Mouse (Mus musculus): ENCODE measurements around the gene Wdr45. TPM values are rescaled to one million over a fixed set of nuclear protein-coding genes. Genes with fewer than 3 reads are reported as not detected.

Gene Wdr45
- polyA plus RNA-seq, 1 experiment from 2014 or later: 24.0 TPM

DNA sequence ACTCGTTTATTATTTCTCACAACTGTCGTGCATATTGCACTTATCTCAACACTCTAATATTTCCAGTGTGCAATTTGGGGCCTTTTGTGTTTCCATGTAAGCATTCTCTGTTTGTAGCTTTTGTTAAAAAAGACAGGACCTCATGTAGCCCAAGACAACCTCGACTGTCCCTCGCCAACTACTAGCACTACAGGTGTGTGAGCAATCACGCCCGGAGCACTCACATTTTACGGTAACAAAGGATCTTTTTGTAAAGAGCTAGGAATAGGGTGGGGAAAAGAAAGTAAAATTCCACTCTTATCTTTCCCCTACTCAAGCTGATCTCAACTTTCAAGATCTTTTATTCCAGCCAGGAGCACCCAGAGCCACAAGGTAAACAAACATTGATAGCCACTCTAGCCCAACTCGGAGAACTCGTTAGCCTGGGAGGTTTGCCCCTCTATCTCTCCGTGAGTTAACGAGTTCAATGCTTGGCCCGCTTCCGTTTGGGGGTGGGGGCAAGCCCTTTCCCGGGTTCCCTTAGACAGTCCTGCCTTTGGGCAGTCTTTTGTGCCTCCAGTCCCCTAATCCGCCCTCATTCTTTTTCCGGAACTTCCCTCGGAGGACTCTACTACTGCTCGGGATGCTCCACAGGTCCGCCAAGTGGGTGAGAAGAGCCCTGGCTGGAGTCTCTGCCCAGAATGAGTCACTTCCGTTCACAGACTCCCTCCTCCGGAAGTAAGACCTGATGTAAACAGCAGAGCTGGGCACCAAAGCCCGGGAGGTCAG lies 7.6 kb downstream of the Wdr45 start, which contains the start of gene Gm45208:
Gm45208 (plus strand) TSS at position 732 of the 768 bp plus-strand sequence.
- peaks cover 19% of the 10 kb centered on the region for H3K36me3 ChIP-seq (ENCODE audit: control insufficient read depth, insufficient read depth, low read length)
- H3K27ac ChIP-seq (replicated peaks in 1 of 2; ENCODE audit: control insufficient read depth in 1 of 2, insufficient read depth in 1 of 2, low read depth in 2 of 2, low read length in 2 of 2): peak within 1 kb of the TSS; percentile 84 to 96
- H3K9me3 ChIP-seq (ENCODE audit: control insufficient read depth, low read length): no peaks in the 10 kb centered on the region
- no peaks in the 10 kb centered on the region for H3K4me1 ChIP-seq (ENCODE audit: control insufficient read depth in 2 of 2, insufficient read depth in 2 of 2, low read length in 2 of 2)
- H3K4me2 ChIP-seq (ENCODE audit: low read length): peak within 1 kb of the TSS; percentile 73
- H3K9ac ChIP-seq (ENCODE audit: low read length): peak within 1 kb of the TSS; percentile 67
- peak; percentile 77; the same call in 1 of the 2 replicates for ATAC-seq (ENCODE audit: insufficient number of reproducible peaks, insufficient read depth, low FRiP score, low read depth)
- H3K4me3 ChIP-seq (ENCODE audit: control insufficient read depth in 1 of 2, insufficient read depth in 1 of 2, low read depth in 1 of 2, low read length in 2 of 2): peak within 1 kb of the TSS; percentile 46 to 74
- no peaks in the 10 kb centered on the region for H3K27me3 ChIP-seq (ENCODE audit: control insufficient read depth, insufficient read depth, low read length)
- WGBS: 20% methylated on average over 22 of the region's 22 CpGs

DNA sequence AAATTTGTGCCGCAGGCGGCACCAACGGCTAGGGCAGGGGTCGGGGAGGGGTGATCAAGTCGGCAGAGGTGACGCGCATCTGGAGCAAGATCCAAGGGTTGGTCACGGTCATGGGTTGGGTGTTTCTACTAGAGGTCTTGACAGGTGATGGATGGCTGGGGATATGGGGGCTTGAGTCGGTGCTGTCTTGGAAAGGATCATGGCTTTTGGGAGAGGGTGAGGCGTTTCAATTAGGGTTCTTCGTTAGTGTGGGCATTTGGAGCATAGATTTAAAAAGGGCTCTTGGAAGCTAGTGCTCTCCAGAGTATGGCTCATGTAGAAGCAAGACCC lies 8.1 kb downstream of the Wdr45 start:
- Histone ChIP-seq H3K9me3 (ENCODE audit: control insufficient read depth, low read length) (no peaks in the 10 kb centered on the region), H3K27me3 (ENCODE audit: control insufficient read depth, insufficient read depth, low read length) (no peaks in the 10 kb centered on the region), H3K36me3 (ENCODE audit: control insufficient read depth, insufficient read depth, low read length) (peaks cover 25% of the 10 kb centered on the region), H3K27ac (replicated peaks in 1 of 2; ENCODE audit: control insufficient read depth in 1 of 2, insufficient read depth in 1 of 2, low read depth in 2 of 2, low read length in 2 of 2) (peak overlapping the region in 1 of 2 experiments; percentile 84; a peak in 2 of 4 replicates), H3K4me2 (ENCODE audit: low read length) (peak overlapping the region; percentile 73), H3K4me3 (ENCODE audit: control insufficient read depth in 1 of 2, insufficient read depth in 1 of 2, low read depth in 1 of 2, low read length in 2 of 2) (peak overlapping the region; percentile 46 to 74), H3K4me1 (ENCODE audit: control insufficient read depth in 2 of 2, insufficient read depth in 2 of 2, low read length in 2 of 2) (no peaks in the 10 kb centered on the region), H3K9ac (ENCODE audit: low read length) (peak overlapping the region; percentile 67)
- 23% methylated on average over 11 of the region's 11 CpGs for WGBS
- ATAC-seq (ENCODE audit: insufficient number of reproducible peaks, insufficient read depth, low FRiP score, low read depth): no peak; the same call in 1 of the 2 replicates

DNA sequence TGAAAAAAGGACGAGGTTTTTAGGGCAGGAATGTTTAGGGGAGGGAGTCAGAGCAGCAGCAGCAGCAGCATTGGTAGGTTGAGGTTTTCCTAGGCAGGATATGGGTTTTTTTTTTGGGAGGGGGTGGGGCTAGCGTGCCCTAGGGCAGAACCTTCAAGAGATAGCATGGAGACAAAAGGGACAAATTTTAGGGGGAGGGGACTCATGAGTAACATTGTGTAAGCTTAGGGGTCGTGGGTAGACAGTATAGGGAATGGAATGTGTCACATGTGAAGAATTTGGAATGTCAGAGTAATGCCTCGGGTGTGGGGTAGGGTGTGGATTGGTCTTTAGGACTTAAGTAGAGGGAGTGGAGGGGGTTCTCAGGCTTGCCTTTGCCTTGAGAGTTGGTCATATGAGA lies 8.6 kb downstream of the Wdr45 start:
- Histone ChIP-seq H3K27ac (replicated peaks in 1 of 2; ENCODE audit: control insufficient read depth in 1 of 2, insufficient read depth in 1 of 2, low read depth in 2 of 2, low read length in 2 of 2) (no peak overlapping the region), H3K27me3 (ENCODE audit: control insufficient read depth, insufficient read depth, low read length) (no peaks in the 10 kb centered on the region), H3K4me2 (ENCODE audit: low read length) (peak overlapping the region; percentile 73), H3K4me1 (ENCODE audit: control insufficient read depth in 2 of 2, insufficient read depth in 2 of 2, low read length in 2 of 2) (no peaks in the 10 kb centered on the region), H3K9me3 (ENCODE audit: control insufficient read depth, low read length) (no peaks in the 10 kb centered on the region), H3K9ac (ENCODE audit: low read length) (peak overlapping the region; percentile 67), H3K36me3 (ENCODE audit: control insufficient read depth, insufficient read depth, low read length) (peaks cover 27% of the 10 kb centered on the region), H3K4me3 (ENCODE audit: control insufficient read depth in 1 of 2, insufficient read depth in 1 of 2, low read depth in 1 of 2, low read length in 2 of 2) (peak overlapping the region; percentile 46 to 74)
- no peak for ATAC-seq (ENCODE audit: insufficient number of reproducible peaks, insufficient read depth, low FRiP score, low read depth)
- WGBS: 20% methylated on average over 4 of the region's 4 CpGs

DNA sequence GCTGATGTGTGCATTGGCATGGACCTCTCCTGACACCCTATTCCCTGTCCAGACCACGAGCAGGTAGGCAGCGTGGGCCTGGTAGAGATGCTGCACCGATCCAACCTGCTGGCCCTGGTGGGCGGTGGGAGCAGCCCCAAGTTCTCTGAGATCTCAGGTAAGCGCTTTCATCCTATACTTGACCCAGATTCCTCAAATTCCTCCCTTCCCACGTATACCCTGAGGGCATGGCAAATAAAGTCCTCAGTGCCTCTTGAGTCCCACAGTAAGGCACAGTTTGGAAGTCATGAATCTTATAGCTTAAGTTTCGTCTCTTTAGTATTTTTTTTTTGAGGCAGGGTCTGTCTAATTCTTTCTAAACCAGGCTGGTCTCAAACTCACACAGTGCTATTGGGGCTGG lies 10.0 kb downstream of the Wdr45 start:
- Histone ChIP-seq H3K4me3 (ENCODE audit: control insufficient read depth in 1 of 2, insufficient read depth in 1 of 2, low read depth in 1 of 2, low read length in 2 of 2) (no peak overlapping the region), H3K9ac (ENCODE audit: low read length) (no peak overlapping the region), H3K4me1 (ENCODE audit: control insufficient read depth in 2 of 2, insufficient read depth in 2 of 2, low read length in 2 of 2) (no peaks in the 10 kb centered on the region), H3K27me3 (ENCODE audit: control insufficient read depth, insufficient read depth, low read length) (no peaks in the 10 kb centered on the region), H3K36me3 (ENCODE audit: control insufficient read depth, insufficient read depth, low read length) (peaks cover 27% of the 10 kb centered on the region), H3K4me2 (ENCODE audit: low read length) (no peak overlapping the region), H3K27ac (replicated peaks in 1 of 2; ENCODE audit: control insufficient read depth in 1 of 2, insufficient read depth in 1 of 2, low read depth in 2 of 2, low read length in 2 of 2) (no peak overlapping the region), H3K9me3 (ENCODE audit: control insufficient read depth, low read length) (no peaks in the 10 kb centered on the region)
- no peak for ATAC-seq (ENCODE audit: insufficient number of reproducible peaks, insufficient read depth, low FRiP score, low read depth)
- WGBS: 78% methylated on average over 7 of the region's 7 CpGs

DNA sequence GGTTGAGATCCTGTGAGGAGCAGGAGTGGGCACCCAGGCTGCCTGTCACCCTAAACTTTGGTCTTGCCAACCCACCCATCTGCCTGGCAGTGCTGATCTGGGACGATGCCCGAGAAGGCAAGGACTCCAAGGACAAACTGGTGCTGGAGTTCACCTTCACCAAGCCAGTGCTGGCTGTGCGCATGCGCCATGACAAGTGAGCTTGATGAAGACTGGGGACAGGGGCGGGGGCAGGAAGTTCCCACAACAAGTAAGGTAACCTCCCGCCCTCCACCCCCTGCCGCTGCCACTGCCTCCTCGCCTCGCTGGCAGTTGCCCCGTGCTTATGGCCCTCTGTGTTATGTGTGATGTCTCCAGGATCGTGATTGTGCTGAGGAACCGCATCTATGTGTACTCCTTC lies 11.7 kb downstream of the Wdr45 start:
- H3K4me3 ChIP-seq (ENCODE audit: control insufficient read depth in 1 of 2, insufficient read depth in 1 of 2, low read depth in 1 of 2, low read length in 2 of 2): no peak overlapping the region
- H3K9me3 ChIP-seq (ENCODE audit: control insufficient read depth, low read length): no peaks in the 10 kb centered on the region
- H3K4me2 ChIP-seq (ENCODE audit: low read length): no peak overlapping the region
- H3K27ac ChIP-seq (replicated peaks in 1 of 2; ENCODE audit: control insufficient read depth in 1 of 2, insufficient read depth in 1 of 2, low read depth in 2 of 2, low read length in 2 of 2): no peak overlapping the region
- H3K36me3 ChIP-seq (ENCODE audit: control insufficient read depth, insufficient read depth, low read length): peaks cover 27% of the 10 kb centered on the region
- no peaks in the 10 kb centered on the region for H3K4me1 ChIP-seq (ENCODE audit: control insufficient read depth in 2 of 2, insufficient read depth in 2 of 2, low read length in 2 of 2)
- 79% methylated on average over 10 of the region's 12 CpGs for WGBS
- ATAC-seq (ENCODE audit: insufficient number of reproducible peaks, insufficient read depth, low FRiP score, low read depth): no peak
- no peak overlapping the region for H3K9ac ChIP-seq (ENCODE audit: low read length)
- H3K27me3 ChIP-seq (ENCODE audit: control insufficient read depth, insufficient read depth, low read length): no peaks in the 10 kb centered on the region

DNA sequence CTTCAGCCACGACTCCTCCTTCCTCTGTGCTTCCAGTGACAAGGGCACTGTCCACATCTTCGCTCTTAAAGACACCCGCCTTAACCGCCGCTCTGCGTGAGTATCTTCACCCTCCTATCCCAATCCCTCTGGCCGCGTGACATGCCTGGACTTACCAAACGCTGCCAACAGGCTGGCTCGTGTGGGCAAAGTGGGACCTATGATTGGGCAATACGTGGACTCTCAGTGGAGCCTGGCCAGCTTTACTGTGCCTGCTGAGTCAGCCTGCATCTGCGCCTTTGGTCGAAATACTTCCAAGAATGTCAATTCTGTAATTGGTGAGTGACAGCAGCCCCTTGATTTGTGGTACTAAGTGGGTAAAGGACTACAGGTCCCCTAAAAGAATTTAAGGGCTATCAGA lies 13.0 kb downstream of the Wdr45 start:
- no peak overlapping the region for H3K4me3 ChIP-seq (ENCODE audit: control insufficient read depth in 1 of 2, insufficient read depth in 1 of 2, low read depth in 1 of 2, low read length in 2 of 2)
- WGBS: 90% methylated on average over 13 of the region's 13 CpGs
- no peaks in the 10 kb centered on the region for H3K9me3 ChIP-seq (ENCODE audit: control insufficient read depth, low read length)
- no peaks in the 10 kb centered on the region for H3K4me1 ChIP-seq (ENCODE audit: control insufficient read depth in 2 of 2, insufficient read depth in 2 of 2, low read length in 2 of 2)
- peaks cover 27% of the 10 kb centered on the region for H3K36me3 ChIP-seq (ENCODE audit: control insufficient read depth, insufficient read depth, low read length)
- H3K27ac ChIP-seq (replicated peaks in 1 of 2; ENCODE audit: control insufficient read depth in 1 of 2, insufficient read depth in 1 of 2, low read depth in 2 of 2, low read length in 2 of 2): no peak overlapping the region
- no peaks in the 10 kb centered on the region for H3K27me3 ChIP-seq (ENCODE audit: control insufficient read depth, insufficient read depth, low read length)
- no peak overlapping the region for H3K4me2 ChIP-seq (ENCODE audit: low read length)
- H3K9ac ChIP-seq (ENCODE audit: low read length): no peak overlapping the region
- ATAC-seq (ENCODE audit: insufficient number of reproducible peaks, insufficient read depth, low FRiP score, low read depth): no peak

DNA sequence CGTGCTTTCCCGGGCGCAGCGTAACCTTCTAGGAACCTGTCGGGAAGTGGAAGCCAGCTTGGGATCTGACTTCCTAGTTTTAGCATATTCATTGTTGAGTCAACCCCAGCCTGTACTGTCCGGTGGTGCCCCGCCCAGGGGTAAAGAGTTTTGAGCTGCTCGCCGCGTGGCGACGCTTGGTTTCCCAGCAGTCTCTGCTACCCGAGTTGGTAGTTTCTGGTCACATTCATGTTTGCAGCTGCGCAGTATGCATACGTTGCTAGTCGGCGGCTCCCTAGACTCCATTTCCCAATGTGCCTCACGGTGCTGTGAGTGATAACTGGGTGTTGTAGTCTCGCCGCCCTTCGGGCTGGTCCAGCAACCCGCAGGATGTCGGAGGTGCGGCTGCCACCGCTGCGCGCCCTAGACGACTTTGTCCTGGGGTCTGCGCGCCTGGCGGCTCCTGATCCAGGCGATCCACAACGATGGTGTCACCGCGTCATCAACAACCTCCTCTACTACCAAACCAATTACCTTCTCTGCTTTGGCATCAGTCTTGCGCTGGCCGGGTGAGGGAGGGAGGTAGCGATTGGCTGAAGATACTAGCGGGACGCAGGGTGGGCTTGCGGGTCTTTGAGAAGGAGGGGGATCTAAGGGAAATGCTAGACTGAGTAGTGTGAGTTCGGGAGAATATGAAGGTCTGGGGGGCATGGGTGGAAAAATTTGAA lies 14.2 kb downstream of the Wdr45 start, which contains the start of gene Praf2:
Praf2 (plus strand) TSS at position 225 of the 707 bp plus-strand sequence.
- Histone ChIP-seq H3K9me3 (ENCODE audit: control insufficient read depth, low read length) (no peaks in the 10 kb centered on the region), H3K27me3 (ENCODE audit: control insufficient read depth, insufficient read depth, low read length) (no peaks in the 10 kb centered on the region), H3K4me3 (ENCODE audit: control insufficient read depth in 1 of 2, insufficient read depth in 1 of 2, low read depth in 1 of 2, low read length in 2 of 2) (peak within 1 kb of the TSS; percentile 48 to 83), H3K9ac (ENCODE audit: low read length) (peak within 1 kb of the TSS; percentile 50), H3K4me1 (ENCODE audit: control insufficient read depth in 2 of 2, insufficient read depth in 2 of 2, low read length in 2 of 2) (no peaks in the 10 kb centered on the region), H3K36me3 (ENCODE audit: control insufficient read depth, insufficient read depth, low read length) (peaks cover 27% of the 10 kb centered on the region), H3K4me2 (ENCODE audit: low read length) (peak within 1 kb of the TSS; percentile 64), H3K27ac (replicated peaks in 1 of 2; ENCODE audit: control insufficient read depth in 1 of 2, insufficient read depth in 1 of 2, low read depth in 2 of 2, low read length in 2 of 2) (peak within 1 kb of the TSS; percentile 59 to 60; a peak in 3 of 4 replicates)
- peak; percentile 80 for ATAC-seq (ENCODE audit: insufficient number of reproducible peaks, insufficient read depth, low FRiP score, low read depth)
- WGBS: 16% methylated on average over 42 of the region's 42 CpGs

Data from heart, embryonic 14.5 days (tissue).